Mouse (Mus musculus) midbrain, embryonic 12.5 days (tissue): ENCODE measurements around the gene Tbc1d15. TPM values are rescaled to one million over a fixed set of nuclear protein-coding genes. Genes with fewer than 3 reads are reported as not detected.
"Not testable (repeated sequence)": the region's sequence is repeated elsewhere in the genome, so short reads cannot be mapped to it uniquely, and the experiment has no call there.

Experiments
- ATAC-seq: fragments of 200-750 bp; cut with Nextera tagmentation; 2 replicates; pipeline ENCODE4 v1.8.0; 2017; ENCODE audit warnings: low read depth, moderate TSS enrichment, moderate library complexity; ENCODE audit not compliant: low FRiP score
- H3K27ac ChIP-seq: fragments of 300-500 bp; sonication (generic); replicated peaks from 2 replicates; pipeline ENCODE4 v1.5.1; 2016; ENCODE audit warnings: mild to moderate bottlenecking
- H3K27me3 ChIP-seq: fragments of 300-500 bp; sonication (generic); 2 replicates; pipeline ENCODE4 v1.6.1; 2016; ENCODE audit warnings: mild to moderate bottlenecking
- H3K36me3 ChIP-seq: fragments of 300-500 bp; sonication (generic); 2 replicates; pipeline ENCODE4 v1.6.1; 2016
- H3K4me1 ChIP-seq: fragments of 300-500 bp; sonication (generic); 2 replicates; pipeline ENCODE4 v1.6.1; 2016
- H3K4me2 ChIP-seq: fragments of 300-500 bp; sonication (generic); replicated peaks from 2 replicates; pipeline ENCODE4 v1.6.1; 2016; ENCODE audit warnings: mild to moderate bottlenecking, moderate library complexity
- H3K4me3 ChIP-seq: fragments of 300-500 bp; sonication (generic); 2 replicates; pipeline ENCODE4 v1.5.1; 2016; ENCODE audit warnings: mild to moderate bottlenecking
- H3K9ac ChIP-seq: fragments of 300-500 bp; sonication (generic); replicated peaks from 2 replicates; pipeline ENCODE4 v1.6.1; 2016; ENCODE audit warnings: mild to moderate bottlenecking, moderate library complexity
- H3K9me3 ChIP-seq: fragments of 300-500 bp; sonication (generic); 2 replicates; pipeline ENCODE4 v1.6.1; 2016; ENCODE audit warnings: mild to moderate bottlenecking
- WGBS: fragments of 180-500 bp; shearing (Covaris S2); methylation state at CpG from one replicate; pipeline ENCODE4 v1.1.7; 2016; 5-methylcytosine and 5-hydroxymethylcytosine counted together
- polyA plus RNA-seq: library from polyadenylated mRNA; unstranded; fragments of >200 nt; fragmentation: Nextera tagmentation; extraction: Ambion mirVana; gene quantifications from 2 replicates; pipeline ENCODE4 v1.2.1, GENCODE M21; 2016

Gene Tbc1d15
- polyA plus RNA-seq, 1 experiment from 2014 or later: 45.1 TPM

DNA sequence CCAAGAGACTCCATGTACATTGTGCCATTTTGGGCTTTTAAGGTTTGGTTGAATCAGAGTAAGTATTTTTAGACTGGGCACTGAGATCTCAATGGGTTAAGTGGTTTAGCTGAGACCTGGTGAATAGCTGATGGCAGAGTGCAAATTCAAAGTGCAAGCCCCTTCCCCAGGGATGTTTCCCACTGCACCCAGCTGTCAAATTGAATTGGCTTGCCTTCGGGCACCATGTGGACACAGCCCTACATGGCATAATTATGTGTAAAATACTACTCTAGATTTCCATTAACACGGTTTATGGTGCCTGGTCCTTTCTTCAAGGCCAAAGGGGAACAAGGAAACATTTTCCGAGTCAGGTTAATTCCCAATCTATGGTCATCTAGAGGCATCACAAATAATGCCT is 70.2 kb downstream of the Tbc1d15 start:
- no peak overlapping the region for H3K9ac ChIP-seq
- 50% methylated on average over 3 of the region's 3 CpGs for WGBS
- ATAC-seq: peak; percentile 36; the same call in 1 of the 2 replicates

DNA sequence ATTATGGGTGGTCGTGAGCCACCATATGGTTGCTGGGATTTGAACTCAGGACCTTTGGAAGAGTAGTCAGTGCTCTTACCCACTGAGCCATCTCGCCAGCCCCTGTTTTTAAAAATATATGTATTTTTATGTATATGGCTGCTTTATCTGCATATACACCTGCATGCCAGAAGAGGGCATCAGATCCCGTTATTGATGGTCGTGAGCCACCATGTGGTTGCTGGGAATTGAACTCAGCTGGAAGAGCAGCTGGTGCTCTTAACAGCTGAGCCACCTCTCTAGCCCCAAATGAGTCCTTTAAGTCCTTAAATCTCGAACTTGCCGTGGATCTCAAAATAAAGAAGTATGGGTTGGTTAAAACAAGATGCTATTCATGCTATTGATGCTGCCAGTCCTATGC is 73.2 kb downstream of the Tbc1d15 start:
- H3K9me3 ChIP-seq, H3K27me3 ChIP-seq, H3K27ac ChIP-seq, H3K4me2 ChIP-seq, H3K36me3 ChIP-seq, H3K4me3 ChIP-seq, ATAC-seq, H3K9ac ChIP-seq, H3K4me1 ChIP-seq: not testable (repeated sequence)
- 60% methylated on average over 6 of the region's 6 CpGs for WGBS

More for the DNA sequence above, 70.2 kb downstream of the Tbc1d15 start:
- H3K4me2 ChIP-seq: no peak overlapping the region
- H3K36me3 ChIP-seq: no peaks in the 10 kb centered on the region
- peaks cover under 1% of the 10 kb centered on the region; the same call in 1 of the 2 replicates for H3K4me1 ChIP-seq
- no peak overlapping the region for H3K27ac ChIP-seq
- H3K4me3 ChIP-seq: no peak overlapping the region
- no peaks in the 10 kb centered on the region for H3K27me3 ChIP-seq
- no peaks in the 10 kb centered on the region for H3K9me3 ChIP-seq

DNA sequence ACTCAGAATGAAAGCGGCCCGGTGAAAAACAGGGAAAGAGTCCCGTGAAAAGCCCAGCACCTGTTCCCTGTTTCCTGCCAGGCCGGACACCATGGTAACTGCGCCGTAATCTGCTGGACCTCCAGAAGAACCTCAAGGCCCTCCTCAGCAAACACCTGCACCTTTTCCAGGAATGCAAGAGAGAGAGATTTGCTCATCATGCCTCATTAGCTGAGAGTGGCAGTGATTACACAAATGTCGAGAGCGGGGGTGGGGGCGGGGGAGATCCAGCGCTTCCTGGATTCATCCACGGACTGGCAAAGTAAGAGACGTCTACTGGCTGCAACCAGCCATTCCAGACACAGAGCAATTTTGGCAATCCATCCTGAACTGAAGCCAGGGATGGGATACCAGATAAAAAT is 75.7 kb downstream of the Tbc1d15 start:
- Histone ChIP-seq H3K4me2 (no peak overlapping the region), H3K9ac (no peak overlapping the region), H3K9me3 (no peaks in the 10 kb centered on the region), H3K4me1 (peaks cover 8% of the 10 kb centered on the region; the same call in 1 of the 2 replicates), H3K27ac (no peak overlapping the region), H3K27me3 (no peaks in the 10 kb centered on the region), H3K36me3 (no peaks in the 10 kb centered on the region), H3K4me3 (no peak overlapping the region)
- WGBS: 59% methylated on average over 12 of the region's 12 CpGs
- no peak for ATAC-seq

DNA sequence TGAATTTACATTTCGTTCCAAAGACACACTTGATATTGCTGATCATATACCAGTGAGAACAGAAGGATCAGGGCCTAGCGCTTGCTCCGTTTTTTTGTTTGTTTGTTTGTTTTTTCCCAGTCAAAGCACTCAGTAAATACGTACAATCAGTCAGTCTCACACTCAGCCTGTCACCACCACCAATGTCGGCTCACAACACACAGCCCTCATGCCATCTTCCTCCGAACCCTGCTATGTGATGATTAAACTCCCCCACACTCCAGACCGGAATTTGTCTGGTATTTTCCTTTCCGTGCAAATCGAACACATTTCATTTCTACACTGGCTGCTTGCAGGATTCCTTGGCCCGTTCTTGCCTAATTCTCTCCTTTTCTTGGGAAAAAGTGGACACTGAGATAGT is 77.9 kb downstream of the Tbc1d15 start:
- Histone ChIP-seq H3K4me1 (peaks cover 12% of the 10 kb centered on the region; the same call in 1 of the 2 replicates), H3K4me2 (no peak overlapping the region), H3K36me3 (no peaks in the 10 kb centered on the region), H3K9me3 (no peaks in the 10 kb centered on the region), H3K27ac (no peak overlapping the region), H3K9ac (no peak overlapping the region), H3K4me3 (no peak overlapping the region), H3K27me3 (no peaks in the 10 kb centered on the region)
- no peak for ATAC-seq
- 88% methylated on average over 10 of the region's 10 CpGs for WGBS

DNA sequence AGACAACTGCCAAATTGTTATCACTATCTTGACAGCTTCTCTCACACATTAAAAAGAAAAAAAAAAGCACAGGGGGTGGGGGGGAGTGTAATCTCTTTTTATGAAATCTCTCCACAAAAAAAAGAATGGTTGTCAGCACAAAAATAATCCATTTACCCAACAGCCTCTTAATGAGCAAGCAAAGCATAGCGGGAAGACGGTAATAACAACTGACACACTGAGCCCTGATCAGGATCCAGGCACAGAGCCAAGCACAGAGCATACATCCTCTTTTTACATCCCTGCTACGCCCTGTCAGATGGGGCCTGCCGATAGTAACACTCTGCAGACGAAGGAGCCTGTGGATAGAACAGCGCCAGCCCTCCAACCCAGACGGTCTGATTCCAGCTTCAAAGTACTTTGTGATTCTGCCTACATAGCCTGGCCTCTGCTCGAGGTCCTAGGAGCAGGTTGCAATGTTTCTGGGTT is 79.9 kb downstream of the Tbc1d15 start:
- Histone ChIP-seq H3K9ac (no peak overlapping the region), H3K4me2 (no peak overlapping the region), H3K4me3 (no peak overlapping the region), H3K9me3 (no peaks in the 10 kb centered on the region), H3K27me3 (no peaks in the 10 kb centered on the region), H3K36me3 (no peaks in the 10 kb centered on the region), H3K27ac (no peak overlapping the region), H3K4me1 (peaks cover 12% of the 10 kb centered on the region; the same call in 1 of the 2 replicates)
- ATAC-seq: no peak
- 76% methylated on average over 8 of the region's 8 CpGs for WGBS

DNA sequence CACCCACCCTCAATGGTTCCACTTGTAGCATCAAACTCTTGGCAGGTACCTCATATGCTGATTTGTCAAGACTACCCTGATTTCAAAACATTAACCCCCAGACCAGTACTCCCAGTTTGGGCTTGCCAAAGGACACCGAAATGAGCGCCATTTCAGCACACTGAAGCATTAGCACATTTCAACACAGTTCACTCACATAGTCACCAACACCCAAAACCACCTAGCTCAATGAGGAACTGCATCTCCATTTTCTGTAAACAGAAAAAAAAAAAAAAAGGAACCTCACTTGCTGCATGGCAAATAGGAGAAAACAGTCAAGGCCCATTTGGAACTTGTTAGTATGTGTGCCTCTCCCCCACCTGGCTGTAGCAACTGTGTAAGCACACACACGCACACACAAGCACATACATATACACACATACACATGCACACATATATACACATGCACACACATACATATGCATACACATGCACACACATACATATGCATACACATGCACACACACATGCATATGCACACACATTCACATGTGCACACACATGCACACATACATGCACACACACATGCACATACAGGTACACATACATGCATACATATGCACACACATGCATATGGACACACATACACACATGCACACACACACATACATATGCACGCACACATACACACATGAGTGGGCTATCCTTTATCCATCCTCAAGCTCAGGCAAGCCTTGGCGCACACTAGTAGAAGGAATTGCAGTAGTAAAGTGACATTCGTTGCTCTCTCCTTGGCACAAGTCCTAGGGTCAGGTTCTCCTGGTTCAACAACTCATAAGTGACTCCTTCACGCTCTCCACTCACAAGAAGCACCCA is 80.5 kb downstream of the Tbc1d15 start:
- Histone ChIP-seq H3K9ac (no peak overlapping the region), H3K4me1 (peaks cover 8% of the 10 kb centered on the region; the same call in 1 of the 2 replicates), H3K36me3 (no peaks in the 10 kb centered on the region), H3K27ac (no peak overlapping the region), H3K9me3 (no peaks in the 10 kb centered on the region), H3K4me2 (no peak overlapping the region), H3K4me3 (no peak overlapping the region), H3K27me3 (no peaks in the 10 kb centered on the region)
- 91% methylated on average over 7 of the region's 7 CpGs for WGBS
- no peak for ATAC-seq

DNA sequence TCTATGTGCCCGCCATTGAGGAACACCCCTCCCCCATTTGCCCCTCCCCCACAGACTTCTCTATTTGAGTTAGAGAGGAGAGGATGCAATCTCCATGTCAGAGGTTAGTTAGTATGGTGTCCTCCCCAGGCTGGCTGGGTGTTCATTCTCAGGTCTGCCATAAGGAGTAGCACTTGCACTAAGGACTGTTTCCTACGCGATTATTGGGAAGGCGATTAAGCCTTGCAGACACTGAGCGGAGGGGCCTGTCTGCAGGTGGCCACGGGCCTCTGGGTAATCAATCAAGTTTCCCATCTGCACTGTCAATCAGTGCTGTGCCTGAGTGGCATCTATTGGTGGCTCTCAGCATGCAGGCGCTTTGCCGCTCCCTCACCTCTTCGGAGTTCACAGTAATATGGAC is 81.9 kb downstream of the Tbc1d15 start:
- Histone ChIP-seq H3K36me3 (no peaks in the 10 kb centered on the region), H3K9ac (no peak overlapping the region), H3K27me3 (no peaks in the 10 kb centered on the region), H3K27ac (no peak overlapping the region), H3K9me3 (no peaks in the 10 kb centered on the region), H3K4me3 (no peak overlapping the region), H3K4me1 (peaks cover 7% of the 10 kb centered on the region; the same call in 1 of the 2 replicates), H3K4me2 (no peak overlapping the region)
- WGBS: 37% methylated on average over 9 of the region's 9 CpGs
- ATAC-seq: peak; percentile 47; the same call in 1 of the 2 replicates

DNA sequence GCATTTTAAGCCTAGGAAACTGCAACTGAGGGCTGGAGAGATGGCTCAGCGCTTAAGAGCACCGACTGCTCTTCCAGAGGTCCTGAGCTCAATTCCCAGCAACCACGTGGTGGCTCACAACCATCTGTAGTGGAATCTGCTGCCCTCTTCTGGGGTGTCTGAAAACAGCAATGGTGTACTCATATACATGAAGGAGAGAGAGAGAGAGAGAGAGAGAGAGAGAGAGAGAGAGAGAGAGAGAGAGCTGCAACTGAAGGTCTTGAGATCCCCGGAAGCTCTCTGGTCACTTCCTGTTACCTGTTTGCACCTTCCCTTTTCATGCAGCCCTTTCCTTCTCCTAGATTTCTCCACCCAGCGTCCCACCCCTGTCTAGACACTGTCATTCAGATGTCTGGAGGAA is 91.0 kb downstream of the Tbc1d15 start:
- WGBS: 71% methylated on average over 5 of the region's 5 CpGs
- H3K27ac ChIP-seq: no peak overlapping the region
- no peak overlapping the region for H3K9ac ChIP-seq
- ATAC-seq: no peak
- no peaks in the 10 kb centered on the region for H3K4me1 ChIP-seq
- no peaks in the 10 kb centered on the region for H3K9me3 ChIP-seq
- H3K27me3 ChIP-seq: no peaks in the 10 kb centered on the region
- no peak overlapping the region for H3K4me2 ChIP-seq
- no peaks in the 10 kb centered on the region for H3K36me3 ChIP-seq
- H3K4me3 ChIP-seq: no peak overlapping the region

Other genes starting within 250 kb of the Tbc1d15 start
- gene Tph2, start 66.4 kb downstream of the Tbc1d15 start, polyA plus RNA-seq: 0.45 and 0.47 TPM in 2 replicates
- 5.2 and 5.4 TPM in 2 replicates for gene Rab21, start 64.1 kb upstream of the Tbc1d15 start, polyA plus RNA-seq
- 40.5 and 43.0 TPM in 2 replicates for gene Tmem19, start 111.0 kb upstream of the Tbc1d15 start, polyA plus RNA-seq
- 32.8 and 35.2 TPM in 2 replicates for gene Thap2, start 133.0 kb upstream of the Tbc1d15 start, polyA plus RNA-seq
- gene Zfc3h1, start 133.5 kb upstream of the Tbc1d15 start, polyA plus RNA-seq: 26.9 and 28.2 TPM in 2 replicates